Mouse (Mus musculus): Measurements from ENCODE around the gene Ccin. TPM values are rescaled to one million over a fixed set of nuclear protein-coding genes. Genes with fewer than 3 reads are reported as not detected.
A peak's percentile ranks its signal among the peaks of the same experiment; 100 is the strongest.

The Ccin gene
- polyA plus RNA-seq, 1 experiment from 2014 or later, result not detected

DNA sequence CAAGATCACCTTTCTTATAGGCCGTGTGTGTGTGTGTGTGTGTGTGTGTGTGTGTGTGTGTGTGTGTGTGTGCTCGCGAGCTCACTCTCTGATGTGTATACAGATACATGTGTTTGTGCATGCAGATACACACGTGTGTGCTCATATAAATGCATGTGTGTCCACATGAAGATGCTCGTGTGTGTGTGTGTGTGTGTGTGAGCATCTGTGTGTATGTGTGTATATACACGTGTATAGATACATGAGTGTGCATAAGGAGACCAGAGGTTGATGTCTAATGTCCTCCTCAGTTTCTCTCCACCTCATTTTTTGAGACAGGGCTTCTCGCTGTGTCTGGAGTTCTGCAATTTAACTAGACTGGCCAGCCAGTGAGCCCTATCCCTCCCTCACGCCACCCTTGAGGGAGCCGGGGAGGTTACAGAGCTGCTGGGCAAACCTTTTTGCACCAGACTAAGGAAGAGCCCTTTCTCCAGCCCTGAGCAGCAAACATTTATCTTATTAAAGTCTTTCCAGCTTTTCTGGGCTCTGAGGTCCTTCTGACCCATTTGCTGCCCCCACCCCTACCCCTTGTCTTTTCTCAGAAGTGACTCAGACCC, 11.6 kb upstream of the Ccin start:
- Histone ChIP-seq H3K4me1 (replicated peaks; ENCODE audit: control insufficient read depth, insufficient read depth) (0 out of 2 replicates have a peak, but pooled peaks cover 2% of the 10 kb centered on the region), H3K9ac (ENCODE audit: low read length) (no peak overlapping the region), H3K36me3 (ENCODE audit: control insufficient read depth, insufficient read depth, low read length) (no peaks in the 10 kb centered on the region), H3K4me3 (ENCODE audit: low read depth, low read length) (no peak overlapping the region), H3K4me2 (replicated peaks; ENCODE audit: low read depth) (no peak overlapping the region), H3K9me3 (ENCODE audit: control insufficient read depth, low read length) (no peaks in the 10 kb centered on the region), H3K27me3 (ENCODE audit: control insufficient read depth, insufficient read depth, low read length) (no peaks in the 10 kb centered on the region), H3K27ac (replicated peaks) (peak overlapping the region; percentile 56)
- TF ChIP-seq CTCF (IDR thresholded peaks at IDR 0.05; ENCODE audit: low read depth), result no peak
- whole genome bisulfite sequencing, result 65% methylated on average over 9 of the region's 9 CpGs
- ATAC-seq (ENCODE audit: low FRiP score, low TSS enrichment), result no peak
- no peak for DNase-seq (ENCODE audit: low spot score)

DNA sequence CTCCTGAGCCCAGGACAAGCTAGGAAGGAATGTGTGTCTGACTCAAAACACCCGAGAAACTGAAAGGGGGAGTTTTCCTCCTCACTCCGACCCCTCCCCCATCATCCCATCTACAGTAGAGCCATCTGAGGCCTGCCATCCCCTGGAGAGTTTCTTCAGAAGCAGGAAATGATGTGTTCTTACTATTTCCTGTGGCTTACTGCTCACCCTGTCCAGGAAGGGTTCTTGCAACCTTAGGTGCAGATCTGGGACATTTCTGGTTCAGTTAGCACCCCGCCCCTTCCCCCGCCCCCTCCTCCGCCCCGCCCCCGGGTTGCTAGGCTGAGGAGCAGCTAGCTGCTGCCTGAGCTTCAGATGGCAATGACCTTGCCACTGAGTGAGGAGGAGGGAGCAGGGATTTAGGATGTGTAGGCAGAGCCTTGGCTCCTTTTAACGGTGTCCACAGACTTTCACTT, 11.1 kb upstream of the Ccin start:
- no peaks in the 10 kb centered on the region for H3K36me3 ChIP-seq (ENCODE audit: control insufficient read depth, insufficient read depth, low read length)
- no peak overlapping the region; the same call in 1 of the 2 replicates for H3K4me2 ChIP-seq (replicated peaks; ENCODE audit: low read depth)
- peak overlapping the region; percentile 56 for H3K27ac ChIP-seq (replicated peaks)
- H3K9me3 ChIP-seq (ENCODE audit: control insufficient read depth, low read length), result no peaks in the 10 kb centered on the region
- TF ChIP-seq EP300 (optimal IDR thresholded peaks at IDR 0.05), result no peak
- TF ChIP-seq CTCF (IDR thresholded peaks at IDR 0.05; ENCODE audit: low read depth), result no peak
- H3K4me3 ChIP-seq (ENCODE audit: low read depth, low read length), result no peak overlapping the region
- H3K27me3 ChIP-seq (ENCODE audit: control insufficient read depth, insufficient read depth, low read length), result no peaks in the 10 kb centered on the region
- peak; percentile 62 for ATAC-seq (ENCODE audit: low FRiP score, low TSS enrichment)
- DNase-seq (ENCODE audit: low spot score), result peak; percentile 87
- 3% methylated on average over 8 of the region's 8 CpGs for whole genome bisulfite sequencing
- H3K4me1 ChIP-seq (replicated peaks; ENCODE audit: control insufficient read depth, insufficient read depth), result 0 out of 2 replicates have a peak, but pooled peaks cover 2% of the 10 kb centered on the region
- no peak overlapping the region for H3K9ac ChIP-seq (ENCODE audit: low read length)

DNA sequence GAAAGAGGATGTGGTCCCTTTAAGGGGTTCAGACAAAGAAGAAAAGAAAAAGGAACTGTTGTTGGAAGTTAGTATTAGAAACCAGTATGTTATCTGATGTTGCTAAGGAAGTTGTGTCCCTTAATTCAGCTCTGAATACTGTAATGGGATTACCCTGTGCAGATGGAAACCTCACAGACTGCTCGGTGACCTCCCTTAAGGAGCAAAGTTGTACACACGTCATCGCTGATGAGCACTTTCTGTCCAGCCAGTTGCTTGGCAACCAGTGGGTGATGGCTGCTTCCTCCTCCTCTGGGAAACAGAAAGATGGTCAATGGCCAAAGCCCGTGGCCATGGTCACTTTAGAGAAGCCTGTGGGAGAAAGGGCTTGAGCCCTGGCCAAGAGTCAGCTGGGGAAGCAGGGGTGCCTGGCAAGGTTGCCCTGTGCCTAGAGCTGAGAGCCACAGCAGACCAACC, 9.7 kb upstream of the Ccin start:
- H3K4me1 ChIP-seq (replicated peaks; ENCODE audit: control insufficient read depth, insufficient read depth), result 0 out of 2 replicates have a peak, but pooled peaks cover 2% of the 10 kb centered on the region
- peak overlapping the region; percentile 84 for H3K27ac ChIP-seq (replicated peaks)
- H3K4me3 ChIP-seq (ENCODE audit: low read depth, low read length), result no peak overlapping the region
- WGBS, result 40% methylated on average over 4 of the region's 4 CpGs
- no peak overlapping the region for H3K9ac ChIP-seq (ENCODE audit: low read length)
- DNase-seq (ENCODE audit: low spot score), result peak; percentile 61
- no peak overlapping the region for H3K4me2 ChIP-seq (replicated peaks; ENCODE audit: low read depth)
- no peaks in the 10 kb centered on the region for H3K27me3 ChIP-seq (ENCODE audit: control insufficient read depth, insufficient read depth, low read length)
- TF ChIP-seq EP300 (optimal IDR thresholded peaks at IDR 0.05) (no peak), CTCF (IDR thresholded peaks at IDR 0.05; ENCODE audit: low read depth) (no peak)
- H3K9me3 ChIP-seq (ENCODE audit: control insufficient read depth, low read length), result no peaks in the 10 kb centered on the region
- peak; percentile 85 for ATAC-seq (ENCODE audit: low FRiP score, low TSS enrichment)
- no peaks in the 10 kb centered on the region for H3K36me3 ChIP-seq (ENCODE audit: control insufficient read depth, insufficient read depth, low read length)

DNA sequence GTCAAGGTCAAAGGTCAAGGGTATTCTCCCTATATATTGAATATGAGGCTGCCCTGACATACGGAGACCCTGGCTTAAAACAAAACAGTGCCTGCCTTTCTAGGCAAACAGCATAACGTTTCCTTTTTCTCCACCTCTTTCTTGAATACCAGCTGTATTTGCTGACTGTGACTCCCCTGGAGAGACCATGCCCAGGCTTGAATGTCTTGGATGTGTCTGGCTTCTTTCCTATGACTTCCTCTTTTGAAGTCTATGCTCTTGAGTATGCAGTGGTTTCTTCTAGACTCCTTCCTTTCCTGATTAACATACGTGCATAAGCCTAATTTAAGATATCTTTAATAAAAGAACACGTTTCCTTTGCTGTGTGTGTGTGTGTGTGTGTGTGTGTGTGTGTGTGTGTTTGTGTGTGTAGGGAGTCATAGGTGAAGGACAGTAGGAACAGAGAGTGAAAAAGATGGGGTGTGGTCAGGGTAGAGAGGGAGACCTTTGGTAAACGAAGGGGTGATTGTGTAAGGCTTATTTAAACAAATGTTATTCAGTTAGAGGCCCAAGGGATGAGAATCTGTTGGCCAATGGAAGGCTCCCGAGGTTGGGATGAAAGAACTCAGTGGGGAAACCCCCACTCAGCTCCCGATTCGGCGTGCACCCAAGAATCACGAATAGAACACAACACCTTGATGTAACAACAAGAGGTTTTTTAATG, 8.2 kb upstream of the Ccin start:
- H3K9me3 ChIP-seq (ENCODE audit: control insufficient read depth, low read length), result no peaks in the 10 kb centered on the region
- no peaks in the 10 kb centered on the region for H3K36me3 ChIP-seq (ENCODE audit: control insufficient read depth, insufficient read depth, low read length)
- H3K4me2 ChIP-seq (replicated peaks; ENCODE audit: low read depth), result no peak overlapping the region
- H3K4me3 ChIP-seq (ENCODE audit: low read depth, low read length), result no peak overlapping the region
- no peak overlapping the region for H3K9ac ChIP-seq (ENCODE audit: low read length)
- H3K27ac ChIP-seq (replicated peaks), result no peak overlapping the region
- TF ChIP-seq CTCF (IDR thresholded peaks at IDR 0.05; ENCODE audit: low read depth), result no peak
- TF ChIP-seq EP300 (optimal IDR thresholded peaks at IDR 0.05), result no peak
- no peaks in the 10 kb centered on the region; the same call in 1 of the 2 replicates for H3K4me1 ChIP-seq (replicated peaks; ENCODE audit: control insufficient read depth, insufficient read depth)
- WGBS, result 38% methylated on average over 10 of the region's 10 CpGs
- DNase-seq (ENCODE audit: low spot score), result no peak
- ATAC-seq (ENCODE audit: low FRiP score, low TSS enrichment), result no peak
- no peaks in the 10 kb centered on the region for H3K27me3 ChIP-seq (ENCODE audit: control insufficient read depth, insufficient read depth, low read length)

DNA sequence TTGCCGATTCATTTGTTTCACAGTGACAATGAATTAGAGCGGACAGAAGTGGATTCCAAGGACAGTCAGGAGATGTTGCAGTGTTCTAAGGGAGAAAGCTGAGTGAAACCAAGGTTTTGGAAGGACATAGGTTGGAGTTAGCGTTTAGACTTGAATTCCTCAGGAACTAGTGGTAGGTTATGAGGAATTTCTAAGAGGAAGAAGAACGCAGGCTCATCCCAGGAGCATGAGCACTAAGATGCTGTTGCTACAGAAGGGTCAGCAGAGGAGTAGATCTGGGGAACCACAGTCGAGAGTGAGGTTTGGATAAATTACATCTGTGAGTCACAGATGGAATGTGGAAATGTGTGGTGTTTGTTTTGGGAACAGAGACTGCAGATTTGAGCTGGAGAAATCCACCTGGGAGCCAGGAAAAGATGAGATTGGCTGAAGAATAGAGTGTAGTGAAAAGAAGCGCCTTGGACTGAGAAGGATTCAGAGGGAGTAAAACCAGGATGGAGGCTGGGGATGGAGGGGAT, 7.0 kb upstream of the Ccin start:
- H3K27me3 ChIP-seq (ENCODE audit: control insufficient read depth, insufficient read depth, low read length), result no peaks in the 10 kb centered on the region
- H3K4me3 ChIP-seq (ENCODE audit: low read depth, low read length), result no peak overlapping the region
- ATAC-seq (ENCODE audit: low FRiP score, low TSS enrichment) (no peak), DNase-seq (ENCODE audit: low spot score) (no peak)
- TF ChIP-seq CTCF (IDR thresholded peaks at IDR 0.05; ENCODE audit: low read depth) (no peak), EP300 (optimal IDR thresholded peaks at IDR 0.05) (no peak)
- no peaks in the 10 kb centered on the region for H3K9me3 ChIP-seq (ENCODE audit: control insufficient read depth, low read length)
- H3K9ac ChIP-seq (ENCODE audit: low read length), result no peak overlapping the region
- H3K4me2 ChIP-seq (replicated peaks; ENCODE audit: low read depth), result no peak overlapping the region
- WGBS, result 68% methylated on average over 6 of the region's 6 CpGs
- H3K27ac ChIP-seq (replicated peaks), result no peak overlapping the region
- H3K4me1 ChIP-seq (replicated peaks; ENCODE audit: control insufficient read depth, insufficient read depth), result no peaks in the 10 kb centered on the region; the same call in 1 of the 2 replicates
- H3K36me3 ChIP-seq (ENCODE audit: control insufficient read depth, insufficient read depth, low read length), result no peaks in the 10 kb centered on the region
